Mouse (Mus musculus) cerebellum, adult 11-12 months (tissue): ENCODE data around the gene Olfr92.

ENCODE experiments used
- DNase-seq: peaks from one replicate; pipeline ENCODE4 v3.0.0; 2022

The Olfr92 gene

DNA sequence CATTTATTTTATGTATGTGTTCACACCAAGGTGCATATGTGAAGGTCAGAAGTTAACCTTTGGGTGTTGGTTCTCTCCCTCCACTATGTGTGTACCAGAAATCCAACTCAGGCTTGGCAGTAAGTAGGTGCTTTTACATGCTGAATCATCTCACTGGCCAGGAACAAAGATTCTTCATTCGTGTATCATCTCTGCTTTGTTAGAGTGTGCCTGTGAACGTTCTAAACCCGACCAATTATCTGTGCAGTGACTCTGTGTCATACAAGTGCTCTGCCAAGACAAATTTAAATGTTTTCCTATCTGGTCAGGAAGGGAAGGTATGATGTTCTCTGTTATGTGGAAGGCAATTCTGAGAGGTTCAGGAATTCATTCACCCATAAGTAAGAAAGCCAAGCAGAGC lies 58.5 kb downstream of the Olfr92 start:
- no peak for DNase-seq
